Mouse (Mus musculus) thymus, postnatal 10 days (tissue): ENCODE data around the gene Sept1.
A peak's percentile ranks its signal among the peaks of the same experiment; 100 is the strongest.

Experiments used
- DNase-seq, 2 experiments: peaks; one replicate each; pipeline ENCODE4 v3.0.0; 2021; ENCODE audit warnings: low spot score in 2 of 2

Sept1 gene

GRCm38 (mm10) chr7:127218670-127219069 is 14.3 kb downstream of the Sept1 start:
- no peak for DNase-seq

GRCm38 (mm10) chr7:127217901-127218642 is 14.9 kb downstream of the Sept1 start:
- peak; percentile 80 to 82 for DNase-seq

- no peak for DNase-seq
These were observed 15.5 kb downstream of the Sept1 start for GRCm38 (mm10) chr7:127217475-127217874.

- no peak for DNase-seq
These were observed 16.6 kb downstream of the Sept1 start for GRCm38 (mm10) chr7:127216307-127216706.

- peak; percentile 78 to 88 for DNase-seq
These were observed 17.7 kb downstream of the Sept1 start for GRCm38 (mm10) chr7:127214981-127215871.

GRCm38 (mm10) chr7:127214521-127214920 is 18.4 kb downstream of the Sept1 start:
- DNase-seq = no peak

- DNase-seq = no peak
These were observed 19.0 kb downstream of the Sept1 start for GRCm38 (mm10) chr7:127213930-127214329.

- peak in 1 of 2 experiments; percentile 67 for DNase-seq
These were observed 19.4 kb downstream of the Sept1 start for GRCm38 (mm10) chr7:127213485-127213884.

- no peak for DNase-seq
These were observed 20.3 kb downstream of the Sept1 start for GRCm38 (mm10) chr7:127212432-127213250.

- DNase-seq = no peak
These were observed 21.8 kb downstream of the Sept1 start for GRCm38 (mm10) chr7:127211014-127211745.

GRCm38 (mm10) chr7:127210266-127210665 is 22.7 kb downstream of the Sept1 start:
- DNase-seq = peak; percentile 53 to 59

- DNase-seq = no peak
These were observed 23.1 kb downstream of the Sept1 start for GRCm38 (mm10) chr7:127209851-127210250.

- peak; percentile 94 to 97 for DNase-seq
These were observed 24.1 kb downstream of the Sept1 start, which contains the start of gene Mylpf for GRCm38 (mm10) chr7:127208553-127209438. Gene Mylpf (plus strand): TSS chr7:127208890.

- peak in 1 of 2 experiments; percentile 63 for DNase-seq
These were observed 24.7 kb downstream of the Sept1 start, which contains the start of gene Tbc1d10b for GRCm38 (mm10) chr7:127208295-127208552. Gene Tbc1d10b (minus strand): TSS chr7:127208468.

- peak in 1 of 2 experiments; percentile 45 for DNase-seq
These were observed 25.3 kb downstream of the Sept1 start for GRCm38 (mm10) chr7:127207374-127208294.

GRCm38 (mm10) chr7:127206606-127207005 is 26.3 kb downstream of the Sept1 start:
- DNase-seq = no peak

- no peak for DNase-seq
These were observed 36.4 kb downstream of the Sept1 start for GRCm38 (mm10) chr7:127196484-127196883.

- DNase-seq = peak; percentile 93 to 96
These were observed 37.2 kb downstream of the Sept1 start, which contains the start of gene Cd2bp2 for GRCm38 (mm10) chr7:127195544-127196295. Gene Cd2bp2 (minus strand): TSS chr7:127196050.
